Mouse (Mus musculus) megakaryocyte progenitor cell, adult 5-6 weeks (primary cell): ENCODE measurements around the gene Gm49510. TPM values are rescaled to one million over a fixed set of nuclear protein-coding genes. Genes with fewer than 3 reads are reported as not detected.

ENCODE experiments used
- ATAC-seq: replicated peaks from 2 replicates; pipeline ENCODE4 v1.8.0; 2016; ENCODE audit warnings: mild to moderate bottlenecking, moderate TSS enrichment, inconsistent platforms; ENCODE audit not compliant: poor library complexity
- total RNA-seq, 2 experiments: library from RNA; stranded (forward) in 1 of 2; stranded (reverse) in 1 of 2; fragments of 157-497, 149-512 nt in 1 of 2; fragments of 200-1000 nt in 1 of 2; gene quantifications; 2 replicates each; pipeline versions ENCODE4 v1.2.3 to v1.2.4; 2015 to 2017

Gm49510 gene
- total RNA-seq, 2 experiments from 2014 or later = 1.2 TPM; not detected in 1

DNA sequence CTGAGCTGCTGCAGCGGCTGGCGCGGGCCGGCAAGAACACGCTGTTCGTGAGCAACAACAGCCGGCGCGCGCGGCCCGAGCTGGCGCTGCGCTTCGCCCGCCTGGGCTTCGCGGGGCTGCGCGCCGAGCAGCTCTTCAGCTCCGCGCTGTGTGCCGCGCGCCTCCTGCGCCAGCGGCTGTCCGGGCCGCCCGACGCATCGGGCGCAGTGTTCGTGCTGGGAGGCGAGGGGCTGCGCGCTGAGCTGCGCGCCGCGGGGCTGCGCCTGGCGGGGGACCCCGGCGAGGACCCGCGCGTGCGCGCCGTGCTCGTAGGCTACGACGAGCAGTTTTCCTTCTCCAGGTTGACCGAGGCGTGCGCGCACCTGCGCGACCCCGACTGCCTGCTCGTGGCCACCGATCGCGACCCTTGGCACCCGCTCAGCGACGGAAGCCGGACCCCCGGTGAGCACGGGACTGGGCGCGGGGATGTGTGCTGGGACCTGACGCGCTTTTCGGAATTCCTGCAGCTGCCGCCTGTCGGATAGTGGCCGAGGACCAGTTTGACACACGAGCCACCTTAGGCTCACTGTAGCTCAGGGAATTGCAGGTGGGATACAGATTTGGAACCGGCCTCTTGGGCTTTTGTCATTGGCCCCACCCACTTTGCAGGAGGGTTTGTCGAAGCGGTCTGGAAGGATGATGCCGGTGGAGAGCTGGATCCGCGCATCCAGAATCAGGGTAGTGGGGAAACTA is 14.8 kb downstream of the Gm49510 start:
- ATAC-seq = peak; percentile 4; the same call in 1 of the 2 replicates

DNA sequence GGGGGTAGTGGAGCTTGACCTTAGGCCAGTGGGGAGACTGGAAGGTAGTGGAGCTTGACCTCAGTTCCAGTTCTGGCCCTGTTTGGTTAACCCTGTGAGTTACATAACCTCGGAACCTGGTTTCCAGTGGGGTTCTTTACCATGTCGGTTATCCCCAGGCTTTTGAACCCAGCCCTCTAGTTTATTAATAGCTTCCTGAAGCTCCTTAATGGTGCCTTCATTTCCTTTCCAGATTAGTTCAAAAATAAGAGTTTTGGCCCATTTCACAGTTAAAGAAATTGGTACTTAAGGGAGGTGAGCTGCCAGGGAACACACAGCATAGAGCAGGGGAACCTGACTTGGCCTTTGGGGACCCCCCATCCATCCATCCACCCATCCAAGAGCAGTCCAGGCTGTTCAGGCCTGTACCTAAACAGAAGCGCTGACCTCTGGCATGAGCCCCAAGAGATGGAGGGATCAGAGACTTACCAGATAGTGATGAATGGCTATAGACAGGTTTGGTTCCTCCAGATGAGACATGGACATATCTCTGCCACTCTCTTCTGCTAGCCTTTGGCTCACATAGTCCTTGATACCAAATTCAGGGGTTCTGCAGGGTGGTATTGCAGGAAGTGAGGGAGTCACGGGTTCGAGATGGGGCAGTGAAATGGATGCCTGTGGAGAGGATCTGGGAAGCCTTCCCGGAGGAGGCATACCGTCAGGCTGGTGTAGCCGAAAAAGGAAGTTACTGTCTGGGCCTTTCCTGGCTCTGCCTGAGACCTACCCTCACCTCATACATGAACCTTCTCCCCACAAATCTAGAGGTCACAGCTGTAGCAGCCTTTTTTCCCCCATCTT is 15.6 kb downstream of the Gm49510 start:
- ATAC-seq = no peak

DNA sequence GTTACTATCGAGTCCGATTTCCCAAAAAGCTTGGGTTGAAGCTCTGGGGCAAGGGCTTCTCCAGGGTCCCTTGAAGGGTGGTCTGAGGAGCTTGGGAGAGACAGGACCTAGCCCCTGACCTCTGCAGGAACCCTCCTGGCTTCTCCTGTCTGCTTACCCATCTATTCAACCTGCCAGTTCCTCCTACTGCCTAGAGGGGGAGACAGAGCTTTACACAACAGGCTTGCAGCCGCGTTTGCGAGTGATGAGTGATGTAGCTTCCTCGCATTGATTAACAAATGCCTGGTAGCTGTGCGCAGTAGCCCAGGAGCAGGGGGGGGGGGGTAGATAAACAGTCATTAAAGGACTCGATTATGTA is 16.2 kb downstream of the Gm49510 start:
- ATAC-seq = peak; percentile 61

DNA sequence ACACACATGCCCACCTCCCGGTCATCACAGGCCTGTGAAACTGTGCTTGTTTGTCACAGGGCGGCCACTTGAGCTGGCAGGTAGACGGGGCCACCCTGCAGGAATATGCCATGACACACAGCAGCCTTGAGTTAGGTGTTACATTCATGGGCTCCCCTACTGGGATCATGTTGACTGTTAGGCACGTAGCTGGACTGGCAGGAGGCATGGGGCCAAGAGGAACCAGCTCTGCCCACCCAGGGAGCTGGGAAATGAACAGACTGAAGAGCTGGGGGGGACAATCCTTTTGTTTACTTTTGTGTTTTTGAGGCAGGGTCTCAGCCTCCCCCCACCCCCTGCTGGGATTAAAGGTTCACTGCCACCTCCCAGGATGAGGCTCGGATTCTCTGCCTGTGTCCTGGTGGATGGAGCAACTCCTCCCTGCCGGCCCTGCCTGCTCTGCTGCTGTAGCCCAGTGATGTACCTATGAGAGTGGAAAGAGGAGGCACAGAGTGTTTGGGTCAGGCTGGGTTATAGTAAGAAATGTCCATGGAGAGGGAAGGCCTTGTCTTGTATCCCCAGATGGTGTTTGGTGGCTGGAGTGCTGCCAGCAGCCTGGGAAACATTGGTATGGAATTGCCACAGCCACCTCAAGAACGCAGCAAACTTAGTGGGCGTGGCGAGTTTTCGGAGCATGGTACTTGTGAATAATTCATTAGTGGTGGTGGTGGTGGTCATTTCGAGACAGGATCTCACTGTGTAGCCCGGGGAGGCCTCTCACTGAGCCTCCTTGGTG is 16.8 kb downstream of the Gm49510 start:
- no peak for ATAC-seq

DNA sequence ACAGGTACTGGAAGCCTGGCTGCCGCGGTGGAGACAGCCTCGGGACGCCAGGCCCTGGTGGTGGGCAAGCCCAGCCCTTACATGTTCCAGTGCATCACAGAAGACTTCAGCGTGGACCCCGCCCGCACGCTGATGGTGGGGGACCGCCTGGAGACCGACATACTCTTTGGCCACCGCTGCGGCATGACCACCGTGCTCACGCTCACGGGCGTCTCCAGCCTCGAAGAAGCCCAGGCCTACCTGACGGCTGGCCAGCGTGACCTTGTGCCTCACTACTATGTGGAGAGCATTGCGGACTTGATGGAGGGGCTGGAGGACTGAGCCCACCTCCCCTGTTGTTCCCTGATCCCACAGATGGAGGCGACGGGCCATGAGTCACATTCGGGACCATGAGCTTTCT is 18.7 kb downstream of the Gm49510 start:
- no peak for ATAC-seq

DNA sequence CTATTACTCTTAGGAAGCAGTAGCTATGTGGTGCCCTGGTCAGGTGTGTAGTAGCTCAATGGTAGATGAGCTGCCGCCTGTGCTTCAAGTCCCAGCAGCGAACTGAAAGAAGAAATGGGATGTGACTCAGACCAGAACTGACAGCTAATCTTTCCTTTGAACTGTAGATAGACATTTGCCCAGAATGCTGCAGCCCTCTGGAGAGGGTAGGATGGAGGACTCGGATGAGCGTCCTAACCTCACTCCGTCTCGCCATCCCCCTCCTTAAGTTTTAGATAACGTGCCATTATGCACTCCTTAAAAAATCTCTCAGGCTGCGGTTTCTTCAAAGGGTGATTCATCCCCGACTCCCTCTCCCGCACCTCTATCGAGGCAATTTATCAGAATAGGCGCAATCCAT is 20.4 kb downstream of the Gm49510 start:
- ATAC-seq = no peak

DNA sequence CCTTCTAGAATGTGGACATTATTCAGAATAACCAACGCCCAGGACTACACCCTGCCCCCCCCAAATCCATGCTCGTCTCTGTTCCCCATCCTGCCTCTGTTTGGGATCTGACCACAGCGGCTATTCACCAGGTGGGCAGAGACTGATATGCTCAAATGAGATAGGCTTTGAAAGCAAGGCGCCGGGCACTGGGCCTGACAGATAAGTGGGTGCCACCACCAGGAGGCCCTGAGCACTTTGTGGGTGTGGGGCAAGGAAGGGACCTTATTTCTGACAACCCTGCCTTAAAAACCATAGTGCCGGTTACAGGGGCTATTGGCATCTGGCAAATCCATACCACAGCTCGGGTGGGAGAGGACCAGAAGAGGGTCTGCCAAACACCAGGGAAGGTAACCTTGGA is 23.2 kb downstream of the Gm49510 start:
- ATAC-seq = peak; percentile 69

DNA sequence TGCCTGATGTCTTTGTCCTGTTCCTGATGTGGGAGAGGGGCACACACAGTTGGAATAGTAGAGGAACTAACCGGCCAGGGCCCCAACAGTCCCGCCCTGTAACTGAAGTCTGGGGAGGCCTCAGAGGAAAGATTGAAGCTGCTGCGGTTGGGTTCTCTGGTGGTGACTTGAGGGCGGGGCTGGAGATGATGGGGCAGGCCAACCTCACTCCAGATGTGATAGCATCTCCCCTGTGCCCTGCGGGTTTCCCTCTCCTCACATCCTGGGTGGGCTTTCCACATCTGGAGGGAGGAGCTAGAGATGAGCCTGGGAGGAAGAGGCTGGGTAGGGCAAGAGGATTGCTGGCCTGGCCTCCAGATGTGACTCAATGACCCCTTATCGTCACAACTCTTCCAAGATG is 24.1 kb downstream of the Gm49510 start:
- peak; percentile 67 for ATAC-seq

DNA sequence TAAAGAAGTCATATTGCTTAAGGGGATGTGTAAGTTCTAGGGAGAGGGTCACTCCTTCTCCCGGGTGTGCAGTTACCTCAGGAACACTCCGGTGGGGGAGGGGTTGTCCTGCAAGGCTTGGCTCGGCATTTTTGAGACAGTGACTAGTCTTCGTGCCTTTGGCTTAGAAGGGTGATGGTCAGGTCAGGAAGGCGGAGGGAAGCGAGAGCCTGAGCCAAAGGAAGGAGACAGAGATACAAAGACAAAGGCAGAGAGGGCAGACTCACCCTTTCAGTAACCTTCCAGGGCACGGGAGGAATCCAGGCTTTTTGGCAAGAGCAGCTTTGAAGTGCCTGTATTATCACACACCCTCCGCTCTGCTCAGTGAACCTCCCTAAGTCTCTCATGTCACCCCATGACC is 25.7 kb downstream of the Gm49510 start:
- no peak for ATAC-seq

DNA sequence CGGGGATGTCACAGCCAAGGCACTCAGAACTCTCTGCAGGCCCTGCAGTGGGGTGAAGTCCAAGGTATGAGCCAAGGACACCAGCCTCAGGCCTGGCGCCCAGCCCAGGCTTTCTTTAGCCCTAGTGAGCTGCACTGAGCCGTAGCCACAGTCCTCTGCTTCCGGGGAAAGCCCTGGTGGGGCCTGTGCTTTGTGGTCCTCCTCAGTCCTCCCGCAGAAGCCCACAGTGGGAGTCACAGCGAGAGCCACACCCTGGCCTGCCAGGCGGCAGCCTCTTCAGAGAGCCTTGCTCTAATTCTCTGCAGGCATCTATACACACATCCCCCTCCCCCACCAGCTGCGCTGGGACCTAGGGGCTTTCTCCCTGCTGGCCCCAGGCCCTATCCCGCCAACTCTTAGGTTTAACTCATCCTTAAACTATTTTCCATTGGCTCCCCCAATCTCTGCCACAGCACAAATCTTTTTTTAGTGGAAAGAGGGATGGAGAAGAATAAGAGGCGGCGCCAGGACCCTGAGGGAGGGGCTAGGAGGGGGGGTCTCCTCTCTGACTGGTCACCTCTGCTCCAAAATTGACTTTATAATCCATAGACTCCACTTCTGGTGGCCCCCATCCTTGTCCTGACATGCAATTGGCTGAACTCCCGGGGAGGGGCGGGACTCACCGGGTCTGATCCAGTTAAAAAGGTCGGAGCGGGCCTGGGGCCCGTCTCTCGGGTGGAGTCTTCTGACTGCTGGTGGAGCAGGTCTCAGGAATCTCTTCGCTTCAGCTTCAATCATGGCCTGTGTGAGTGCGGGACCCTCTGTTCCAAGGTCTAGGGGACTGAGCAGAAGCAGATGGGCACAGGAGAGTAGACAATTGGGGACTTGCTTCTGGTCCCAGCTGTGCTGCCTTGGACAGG is 26.8 kb downstream of the Gm49510 start, which contains the start of gene Lgals1:
TSS of gene Lgals1 (plus strand) at position 705 of the 899 bp plus-strand sequence.
- peak; percentile 24 for ATAC-seq

DNA sequence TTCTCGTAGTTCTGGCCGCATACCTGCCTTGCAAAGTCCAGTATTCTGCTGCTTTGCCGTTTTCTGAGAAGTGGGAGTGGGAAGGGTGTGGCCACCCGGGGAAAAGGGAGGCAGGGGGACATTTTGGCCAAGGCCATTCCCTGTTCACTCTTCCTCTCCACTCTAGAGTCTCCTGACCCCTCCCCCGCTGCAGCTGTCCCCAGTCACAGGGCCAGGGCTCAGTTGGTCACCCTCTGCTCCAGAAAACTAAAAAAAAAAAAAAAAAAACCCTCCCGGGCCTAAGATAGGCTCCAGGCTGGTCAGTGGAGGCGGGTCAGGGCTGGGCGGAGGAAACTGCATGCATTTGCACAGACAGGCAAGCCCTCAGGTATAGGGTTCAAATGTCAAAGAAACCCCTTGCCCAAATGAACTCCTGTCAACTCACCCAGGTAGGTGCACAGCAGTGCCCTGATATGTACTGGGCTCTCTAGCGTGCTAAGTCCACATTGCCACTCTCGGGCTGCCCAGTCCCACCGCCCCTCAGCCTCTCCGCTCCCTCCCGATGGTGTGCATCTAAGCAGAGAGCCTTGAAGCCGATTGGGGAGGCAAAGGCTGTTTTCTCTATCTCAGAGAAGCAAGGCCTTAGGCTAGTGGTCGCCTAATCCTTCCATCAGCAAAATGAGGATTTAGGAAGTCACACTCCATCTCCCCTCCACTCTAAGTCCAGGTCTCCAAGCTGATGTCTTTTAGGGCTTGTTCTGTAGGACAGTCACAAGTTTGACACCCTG is 27.7 kb downstream of the Gm49510 start:
- ATAC-seq = no peak

DNA sequence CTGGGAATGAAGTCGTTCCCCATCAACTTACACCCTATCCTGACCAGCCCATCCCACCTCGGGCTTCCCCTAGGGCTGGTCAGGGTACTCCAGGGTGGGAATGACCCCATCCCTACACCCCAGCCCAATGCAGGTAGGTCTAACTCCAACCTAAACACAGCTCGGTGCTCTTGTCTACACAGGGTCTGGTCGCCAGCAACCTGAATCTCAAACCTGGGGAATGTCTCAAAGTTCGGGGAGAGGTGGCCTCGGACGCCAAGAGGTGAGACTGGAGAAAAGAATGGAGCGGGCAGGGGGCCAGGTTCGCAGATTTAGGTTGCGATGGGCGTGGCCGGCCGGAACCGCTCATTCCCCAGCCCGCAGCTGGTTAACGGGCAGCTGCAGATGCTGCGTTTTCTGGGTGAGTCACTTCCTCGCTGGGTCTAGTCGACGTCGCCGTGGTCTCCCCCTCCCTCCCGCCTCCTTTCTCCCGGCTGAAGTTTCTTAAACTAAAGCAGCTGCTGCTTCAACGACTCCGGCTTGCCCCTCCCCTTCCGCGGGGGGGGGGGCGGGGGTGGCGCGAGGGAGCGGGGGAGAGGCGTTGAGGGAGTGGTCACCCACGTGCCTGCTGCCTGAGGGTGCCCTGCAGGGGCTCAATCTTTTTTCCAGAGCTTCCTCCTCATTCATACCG is 28.5 kb downstream of the Gm49510 start:
- ATAC-seq = peak; percentile 56

DNA sequence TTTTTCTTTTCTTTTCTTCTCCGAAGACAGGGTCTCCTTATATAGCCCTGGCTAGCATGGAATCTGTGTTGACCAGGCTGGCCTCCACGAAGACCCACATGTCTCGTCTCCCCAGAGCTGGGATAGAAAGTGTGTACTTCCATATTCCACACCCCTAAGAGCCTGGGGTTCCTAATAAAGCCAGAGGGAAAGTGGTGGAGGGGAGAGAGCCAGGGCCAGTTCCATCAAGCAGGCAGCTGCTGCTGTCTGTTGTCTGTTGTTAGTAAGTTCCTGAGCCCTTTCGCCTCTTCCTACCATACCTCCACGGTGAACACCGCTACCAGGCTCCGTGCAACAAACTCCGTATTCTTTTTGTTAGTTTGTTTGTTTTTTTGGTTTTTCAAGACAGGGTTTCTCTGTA is 29.1 kb downstream of the Gm49510 start:
- ATAC-seq = no peak

DNA sequence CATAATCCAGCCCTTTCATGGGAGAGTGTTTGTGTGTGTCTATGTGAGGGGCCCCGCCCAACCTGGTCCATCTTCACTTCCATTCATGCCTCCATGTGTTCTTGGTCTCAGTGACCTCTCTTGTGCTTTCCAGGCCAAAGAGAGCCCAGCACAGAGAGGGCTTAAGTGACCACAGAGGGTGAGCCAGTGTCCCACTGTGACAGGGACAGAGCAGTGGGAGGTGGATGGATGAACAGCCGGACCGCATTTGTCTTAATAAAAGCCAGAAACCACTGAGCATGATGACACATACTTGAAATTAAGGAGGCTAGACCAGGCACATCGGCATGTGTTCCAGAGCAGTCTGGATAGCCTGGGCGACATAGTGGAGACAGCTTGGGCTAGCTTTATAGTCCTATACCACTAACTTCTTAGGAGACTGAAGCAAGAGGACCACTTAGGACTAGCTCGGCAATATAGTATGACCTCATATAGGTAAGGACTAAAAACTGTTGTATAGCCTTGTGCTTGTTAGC is 30.8 kb downstream of the Gm49510 start:
- no peak for ATAC-seq

DNA sequence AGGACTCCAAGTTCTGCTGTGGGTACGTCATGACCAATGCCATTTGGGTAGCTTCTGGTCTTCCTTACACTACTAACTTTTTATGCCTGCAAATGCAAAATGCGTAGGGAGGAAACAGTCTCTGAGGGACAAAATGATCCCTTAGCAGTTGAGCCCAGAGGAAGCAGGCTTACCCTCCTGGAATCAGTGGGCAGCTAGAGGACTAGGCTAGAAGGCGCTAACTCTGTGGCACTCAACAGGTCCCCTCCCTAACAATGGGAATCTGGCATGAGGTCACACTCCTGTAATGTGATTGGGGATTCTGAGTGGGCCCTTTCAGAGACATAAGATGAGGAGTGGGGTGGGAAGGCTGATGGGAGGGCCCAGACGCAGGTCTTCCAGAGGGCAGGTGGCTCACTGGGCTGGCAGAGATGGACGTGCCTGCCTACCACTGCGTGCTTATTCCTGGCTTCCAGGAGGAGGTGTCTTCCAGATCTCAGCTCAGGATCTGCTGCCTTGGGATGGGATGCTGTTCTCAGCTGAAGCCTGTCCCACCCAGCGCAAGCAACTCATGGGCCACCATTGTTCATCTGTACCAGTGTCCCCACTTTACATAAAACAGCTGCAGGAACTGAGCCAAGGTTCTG is 31.4 kb downstream of the Gm49510 start:
- no peak for ATAC-seq

DNA sequence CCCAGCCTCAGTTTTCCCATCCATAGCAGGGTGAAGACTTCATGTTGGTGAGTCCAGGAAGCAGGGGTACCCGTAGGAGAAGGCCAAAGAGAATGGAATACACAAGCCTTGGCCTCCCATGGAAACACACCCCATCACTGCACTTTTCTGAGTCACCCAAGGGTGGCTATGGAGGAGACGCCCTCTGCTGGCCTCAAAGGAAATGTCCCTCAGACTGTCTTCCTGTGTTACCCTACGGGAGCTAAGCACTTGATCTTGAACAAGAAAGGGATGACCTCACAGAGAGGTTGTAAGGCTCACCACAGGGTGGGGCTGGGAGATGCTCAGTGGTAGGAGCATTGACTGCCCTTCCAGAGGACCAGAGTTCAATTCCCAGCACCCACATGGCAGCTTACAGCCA is 32.1 kb downstream of the Gm49510 start:
- ATAC-seq = peak; percentile 73

DNA sequence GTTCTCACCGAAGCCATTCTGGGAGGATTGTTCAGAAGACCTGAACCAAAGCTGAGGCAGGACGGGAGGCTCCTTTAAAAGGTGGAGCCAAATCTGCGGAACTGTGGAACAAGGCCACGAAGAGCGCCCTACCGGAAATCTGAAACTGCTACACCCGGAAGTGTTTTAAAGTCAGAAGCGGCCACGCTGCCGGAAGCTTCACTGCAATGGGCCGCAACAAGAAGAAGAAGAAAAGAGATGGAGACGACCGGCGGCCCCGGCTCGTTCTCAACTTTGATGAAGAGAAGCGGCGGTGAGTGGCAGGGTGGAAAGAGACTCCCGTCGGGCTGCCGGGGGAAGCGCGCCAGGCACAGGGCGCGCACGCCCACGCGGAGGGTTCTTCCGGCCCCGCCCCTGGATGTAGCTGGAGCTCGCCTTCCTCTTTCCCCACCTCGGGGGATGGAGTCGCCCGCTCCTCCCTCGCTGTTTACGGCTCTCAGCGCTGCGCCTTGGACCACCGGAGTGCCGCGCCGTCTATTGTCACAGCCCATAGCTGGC is 35.4 kb downstream of the Gm49510 start, which contains the start of gene Nol12:
TSS of gene Nol12 (plus strand) at position 150 of the 537 bp plus-strand sequence.
- peak; percentile 82 for ATAC-seq

DNA sequence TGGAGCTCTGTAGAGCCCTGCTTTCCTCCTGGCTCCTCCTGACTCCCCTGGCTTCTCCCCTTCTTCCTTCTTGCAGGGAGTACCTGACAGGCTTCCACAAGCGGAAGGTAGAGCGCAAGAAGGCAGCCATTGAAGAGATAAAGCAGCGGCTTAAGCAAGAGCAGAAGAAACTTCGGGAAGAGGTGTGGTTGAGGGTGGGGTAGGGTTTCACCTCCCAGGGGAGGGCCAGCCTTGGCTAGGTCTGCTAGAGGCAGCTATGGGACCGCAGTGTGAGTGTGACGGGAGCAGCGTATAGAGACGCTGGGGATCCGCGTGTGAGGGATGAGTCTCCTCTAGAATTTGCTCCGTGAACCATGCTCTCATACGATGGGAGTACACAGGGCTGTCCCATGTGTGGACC is 36.9 kb downstream of the Gm49510 start:
- no peak for ATAC-seq
